Mouse (Mus musculus) hindbrain, embryonic 10.5 days (tissue): ENCODE measurements around the gene Lrrc18. TPM values are rescaled to one million over a fixed set of nuclear protein-coding genes. Genes with fewer than 3 reads are reported as not detected.

Experiments
- DNase-seq: peaks from one replicate; pipeline ENCODE4 v3.0.0-alpha.2; 2017; ENCODE audit warnings: low spot score
- H3K27ac ChIP-seq: fragments of 300-500 bp; sonication (generic); 2 replicates; pipeline ENCODE4 v1.5.1; 2016; ENCODE audit warnings: mild to moderate bottlenecking, moderate library complexity
- H3K27me3 ChIP-seq: fragments of 300-500 bp; sonication (generic); 2 replicates; pipeline ENCODE4 v1.6.1; 2016; ENCODE audit warnings: mild to moderate bottlenecking; ENCODE audit not compliant: poor library complexity, insufficient read depth, severe bottlenecking
- H3K36me3 ChIP-seq: fragments of 300-500 bp; sonication (generic); 2 replicates; pipeline ENCODE4 v1.6.1; 2016; ENCODE audit warnings: mild to moderate bottlenecking, moderate library complexity
- H3K4me1 ChIP-seq: fragments of 300-500 bp; sonication (generic); replicated peaks from 2 replicates; pipeline ENCODE4 v1.6.1; 2016; ENCODE audit warnings: mild to moderate bottlenecking
- H3K4me3 ChIP-seq: fragments of 300-500 bp; sonication (generic); 2 replicates; pipeline ENCODE4 v1.5.1; 2016; ENCODE audit warnings: mild to moderate bottlenecking, moderate library complexity
- H3K9me3 ChIP-seq: fragments of 300-500 bp; sonication (generic); 2 replicates; pipeline ENCODE4 v1.6.1; 2016; ENCODE audit warnings: mild to moderate bottlenecking, moderate library complexity
- WGBS: fragments of 180-500 bp; shearing (Covaris S2); methylation state at CpG from one replicate; pipeline ENCODE4 v1.1.7; 2016; 5-methylcytosine and 5-hydroxymethylcytosine counted together
- polyA plus RNA-seq: library from polyadenylated mRNA; unstranded; fragments of >200 nt; fragmentation: Nextera tagmentation; extraction: Ambion mirVana; gene quantifications from 2 replicates; pipeline ENCODE4 v1.2.1, GENCODE M21; 2016

Lrrc18 gene
- polyA plus RNA-seq, result 0.40 and 0.65 TPM in 2 replicates

DNA sequence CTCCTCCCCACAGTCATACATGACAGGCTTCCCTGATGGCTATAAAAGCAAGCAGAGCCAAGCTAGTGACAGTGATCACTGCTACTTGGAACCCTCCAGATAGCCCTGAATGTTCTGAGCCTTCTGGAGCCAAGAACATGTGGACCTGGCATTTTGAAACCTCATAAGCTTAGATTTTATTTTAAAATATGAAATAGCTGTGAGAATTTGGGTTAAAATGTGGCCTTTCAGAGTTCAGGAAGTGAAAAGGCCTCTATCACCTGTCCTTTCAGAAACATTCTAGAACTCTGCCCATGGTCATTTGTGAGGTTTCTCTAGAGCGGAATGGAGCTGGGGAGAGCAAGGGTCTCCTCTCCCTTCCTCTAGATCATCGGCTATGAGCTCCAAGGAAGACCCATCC, at the start of gene Lrrc18:
Lrrc18 (plus strand) TSS at position 301 of the 400 bp plus-strand sequence.
- Histone ChIP-seq H3K9me3 (no peaks in the 10 kb centered on the region), H3K27me3 (peaks cover 4% of the 10 kb centered on the region; the same call in 1 of the 2 replicates), H3K4me3 (no peak within 1 kb of the TSS), H3K27ac (no peak within 1 kb of the TSS), H3K36me3 (no peaks in the 10 kb centered on the region), H3K4me1 (peaks cover 16% of the 10 kb centered on the region)
- no peak for DNase-seq
- WGBS, result 89% methylated on average over 2 of the region's 2 CpGs

DNA sequence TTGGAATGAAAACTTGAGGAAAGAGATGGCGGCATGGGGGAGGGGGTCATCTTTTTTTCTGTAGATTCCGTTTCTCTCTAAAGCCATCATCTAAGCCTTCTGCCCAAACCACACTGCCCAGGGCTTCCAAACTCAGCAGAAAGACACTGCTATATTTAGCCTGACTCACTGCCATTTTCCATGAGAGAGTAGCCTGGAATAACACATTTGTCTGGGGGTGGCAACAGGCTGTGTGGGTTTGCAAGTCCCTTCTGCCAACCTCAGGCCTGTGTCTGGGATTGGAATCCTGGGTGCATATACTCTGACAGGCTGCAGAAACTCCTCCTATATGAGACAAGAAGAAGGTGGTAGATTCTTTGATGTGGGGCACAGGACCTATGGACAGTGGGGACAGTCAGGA, 43.7 kb upstream of the Lrrc18 start:
- Histone ChIP-seq H3K4me3 (no peak overlapping the region), H3K27me3 (no peaks in the 10 kb centered on the region), H3K9me3 (no peaks in the 10 kb centered on the region), H3K36me3 (no peaks in the 10 kb centered on the region), H3K4me1 (peaks cover 14% of the 10 kb centered on the region), H3K27ac (no peak overlapping the region)
- DNase-seq, result no peak
- WGBS, result 92% methylated on average over 2 of the region's 2 CpGs

DNA sequence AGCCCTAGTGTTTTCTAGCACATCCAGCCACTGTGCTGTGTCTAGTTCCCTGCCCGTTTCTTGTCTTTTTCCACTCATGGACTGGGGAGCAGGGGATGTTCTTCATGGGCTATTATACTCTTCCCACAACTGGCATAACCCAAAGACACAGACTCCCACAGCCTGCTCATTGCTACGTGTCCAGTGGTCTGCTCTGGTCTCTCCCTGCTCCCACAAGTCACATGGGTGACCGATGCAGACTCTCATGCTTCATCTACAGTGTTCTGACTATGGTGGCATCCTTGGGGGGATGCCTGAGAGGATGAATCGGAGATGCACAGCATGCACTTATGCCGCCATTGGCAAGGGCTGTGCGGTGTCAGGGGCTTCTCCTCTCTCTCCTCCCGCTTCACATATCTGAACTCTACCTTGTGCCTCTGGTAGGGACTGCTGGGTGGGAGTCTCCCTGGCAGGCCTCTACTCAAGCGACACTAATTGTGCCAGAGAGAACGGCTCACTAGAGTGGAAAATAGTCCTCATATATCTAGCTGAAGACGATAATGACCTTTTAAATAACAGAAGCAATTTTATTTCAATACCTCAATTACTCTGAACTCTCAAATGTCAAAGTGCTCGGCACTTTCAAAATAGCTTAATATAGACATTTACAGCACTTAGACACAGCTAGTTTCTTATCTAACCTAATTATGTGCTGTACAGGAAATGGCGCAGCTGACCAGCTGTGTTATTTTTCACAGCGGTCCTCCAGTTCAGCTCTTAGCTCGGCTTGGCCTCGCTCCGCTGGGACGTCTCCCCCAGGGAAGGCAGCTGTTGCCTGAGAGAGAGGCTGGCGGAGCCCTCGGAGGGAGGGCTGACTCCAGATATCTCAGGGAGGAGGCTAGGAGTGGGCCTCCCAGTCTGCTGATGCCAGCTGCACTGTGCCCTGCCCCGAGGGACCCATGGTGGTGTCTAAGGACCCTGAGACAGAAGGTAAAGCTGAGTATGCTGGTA, 40.6 kb upstream of the Lrrc18 start:
- H3K27ac ChIP-seq, result peak overlapping the region; percentile 51; the same call in 1 of the 2 replicates
- DNase-seq, result peak; percentile 24

DNA sequence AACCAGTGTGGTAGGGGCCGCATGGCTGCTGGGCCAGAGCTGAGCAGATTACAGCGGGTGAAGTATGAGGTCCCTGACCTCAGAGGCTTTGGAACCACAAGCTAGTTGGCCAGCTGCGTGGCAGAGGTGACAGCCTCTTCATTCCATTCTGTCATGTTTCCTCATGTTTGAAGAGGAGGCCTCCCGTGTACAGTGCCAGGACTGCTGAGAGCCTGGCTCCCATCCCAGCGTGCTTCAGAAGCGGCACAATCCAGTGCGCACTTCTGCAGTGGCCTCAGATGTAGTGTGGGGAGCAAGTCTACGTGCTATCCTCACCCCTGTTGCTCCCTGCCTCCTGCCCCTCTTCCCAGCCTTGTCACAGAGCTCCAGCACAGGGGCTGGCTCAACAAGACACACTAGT, 34.7 kb upstream of the Lrrc18 start:
- Histone ChIP-seq H3K27me3 (no peaks in the 10 kb centered on the region; the same call in 1 of the 2 replicates), H3K4me1 (peaks cover 36% of the 10 kb centered on the region), H3K27ac (0 out of 2 replicates have a peak overlapping the region, but pooled peaks have one; percentile 29), H3K9me3 (no peaks in the 10 kb centered on the region), H3K4me3 (no peak overlapping the region), H3K36me3 (no peaks in the 10 kb centered on the region)
- 81% methylated on average over 8 of the region's 8 CpGs for WGBS
- DNase-seq, result no peak

More for the DNA sequence above, 40.6 kb upstream of the Lrrc18 start:
- Histone ChIP-seq H3K4me3 (no peak overlapping the region), H3K27me3 (no peaks in the 10 kb centered on the region), H3K4me1 (peaks cover 26% of the 10 kb centered on the region), H3K36me3 (no peaks in the 10 kb centered on the region), H3K9me3 (no peaks in the 10 kb centered on the region)
- 66% methylated on average over 20 of the region's 20 CpGs for WGBS

DNA sequence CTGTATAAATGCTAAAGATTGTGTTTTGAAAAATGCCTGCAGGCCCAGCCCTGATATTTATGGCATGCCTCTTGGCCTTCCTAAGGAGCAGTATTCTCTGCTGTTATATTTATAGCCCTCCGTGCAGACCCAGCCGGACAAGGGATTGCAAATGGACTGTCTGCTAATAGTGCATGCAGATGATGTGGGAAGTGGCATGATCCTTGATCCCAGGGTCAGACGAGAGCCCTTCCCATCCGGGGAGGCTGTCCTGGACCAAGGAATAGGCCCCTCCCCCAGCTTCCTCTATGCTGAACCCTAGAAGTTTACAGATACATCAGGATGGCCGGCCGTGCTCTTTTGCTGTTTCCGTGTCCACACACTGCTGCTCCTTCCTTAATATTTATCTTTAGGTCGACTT, 32.5 kb upstream of the Lrrc18 start:
- H3K27me3 ChIP-seq, result no peaks in the 10 kb centered on the region; the same call in 1 of the 2 replicates
- no peak overlapping the region; the same call in 1 of the 2 replicates for H3K27ac ChIP-seq
- no peak overlapping the region for H3K4me3 ChIP-seq
- H3K9me3 ChIP-seq, result no peaks in the 10 kb centered on the region
- no peaks in the 10 kb centered on the region for H3K36me3 ChIP-seq
- H3K4me1 ChIP-seq, result peaks cover 32% of the 10 kb centered on the region; the same call in 1 of the 2 replicates
- no peak for DNase-seq
- 63% methylated on average over 8 of the region's 8 CpGs for WGBS

DNA sequence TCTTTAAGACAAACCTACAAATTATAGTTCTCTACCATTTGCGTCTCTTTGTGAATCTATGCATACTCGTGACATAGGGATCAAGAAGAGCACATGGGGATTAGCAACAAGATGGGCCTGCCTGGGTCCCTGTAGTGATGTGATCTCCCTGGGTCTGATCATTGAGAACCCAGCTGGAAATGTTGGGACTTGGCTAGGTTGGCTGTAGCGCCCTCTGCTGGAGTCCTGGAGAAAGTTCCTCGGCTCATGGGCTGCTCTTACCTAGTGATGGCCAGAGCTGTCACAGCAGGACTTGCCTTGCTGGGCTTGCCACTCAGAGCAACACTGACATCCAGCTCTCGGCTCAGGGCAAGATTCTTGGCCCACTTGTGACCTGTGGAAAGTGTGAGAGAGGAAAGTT, 30.7 kb upstream of the Lrrc18 start:
- no peaks in the 10 kb centered on the region for H3K36me3 ChIP-seq
- DNase-seq, result peak; percentile 73
- WGBS, result 40% methylated on average over 5 of the region's 5 CpGs
- H3K27me3 ChIP-seq, result no peaks in the 10 kb centered on the region; the same call in 1 of the 2 replicates
- no peaks in the 10 kb centered on the region for H3K9me3 ChIP-seq
- no peak overlapping the region for H3K4me3 ChIP-seq
- H3K27ac ChIP-seq, result no peak overlapping the region
- H3K4me1 ChIP-seq, result peaks cover 27% of the 10 kb centered on the region; the same call in 1 of the 2 replicates

DNA sequence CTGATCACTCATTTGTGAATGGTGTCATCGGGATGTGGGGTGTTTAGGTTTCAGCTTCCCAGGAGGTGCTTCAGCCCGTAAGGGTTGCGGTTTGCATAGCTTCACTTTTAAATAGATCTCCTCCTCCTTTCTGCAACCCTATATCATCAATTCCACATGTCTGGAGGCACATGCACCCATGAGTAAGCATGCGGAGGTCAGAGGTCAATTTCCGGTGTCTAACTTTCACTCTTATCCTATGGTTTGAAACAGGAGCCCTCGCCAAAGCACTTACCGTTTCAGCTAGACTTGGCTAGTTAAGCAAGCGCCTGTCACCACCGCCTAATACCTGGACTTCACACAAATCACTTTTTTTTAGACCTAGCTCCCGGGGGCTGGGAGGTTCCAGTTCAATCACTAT, 26.4 kb upstream of the Lrrc18 start:
- no peak overlapping the region for H3K4me3 ChIP-seq
- peak; percentile 17 for DNase-seq
- H3K27me3 ChIP-seq, result no peaks in the 10 kb centered on the region; the same call in 1 of the 2 replicates
- no peaks in the 10 kb centered on the region for H3K36me3 ChIP-seq
- H3K9me3 ChIP-seq, result no peaks in the 10 kb centered on the region
- H3K4me1 ChIP-seq, result 0 out of 2 replicates have a peak, but pooled peaks cover 16% of the 10 kb centered on the region
- 72% methylated on average over 10 of the region's 10 CpGs for WGBS
- no peak overlapping the region for H3K27ac ChIP-seq

DNA sequence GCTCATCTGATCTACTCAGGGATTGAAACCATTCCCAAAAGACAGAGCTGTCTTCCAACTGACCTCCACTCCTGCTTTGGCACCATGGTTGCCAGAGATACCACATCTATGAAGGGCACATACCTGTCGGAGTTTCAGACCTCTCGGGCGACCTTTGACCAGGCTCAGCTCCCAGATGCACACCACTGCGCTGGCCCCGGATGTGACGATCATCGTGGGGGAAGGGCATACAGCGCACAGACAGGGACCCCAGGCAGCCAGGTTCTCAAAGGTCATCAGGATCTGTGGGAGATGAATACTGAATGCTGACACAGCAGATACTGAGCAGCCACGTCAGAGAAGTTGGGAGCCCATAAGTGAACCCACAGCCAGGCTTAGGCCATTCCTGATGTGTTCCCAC, 20.5 kb upstream of the Lrrc18 start:
- 79% methylated on average over 9 of the region's 9 CpGs for WGBS

DNA sequence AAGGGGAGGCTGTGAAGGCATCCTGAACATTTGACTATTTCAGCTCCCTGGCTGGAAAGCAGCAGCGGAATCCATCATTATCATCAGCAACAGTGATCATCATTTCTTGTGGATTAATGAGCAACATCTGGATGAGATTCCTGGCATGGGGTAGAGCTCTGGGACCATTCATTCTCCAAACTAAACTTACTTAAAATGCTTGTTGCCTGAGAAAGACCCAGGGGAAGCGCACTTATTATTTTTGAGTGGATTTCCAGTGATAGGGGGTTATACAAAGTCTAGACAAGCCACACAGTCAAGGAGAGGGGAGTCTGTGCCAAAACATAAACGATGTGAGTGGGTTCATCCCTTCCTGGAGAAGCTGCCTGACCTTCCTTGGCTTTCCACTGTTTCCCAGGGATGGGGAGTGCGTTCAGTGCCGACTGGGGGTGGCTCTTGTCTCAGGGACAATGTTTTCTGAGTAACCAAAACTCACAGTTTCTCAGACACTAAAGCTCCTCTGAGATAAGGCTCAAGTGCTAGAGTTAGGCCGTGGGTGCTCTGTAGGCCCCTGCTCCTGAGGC, 6.9 kb upstream of the Lrrc18 start:
- DNase-seq, result no peak
- H3K36me3 ChIP-seq, result no peaks in the 10 kb centered on the region
- no peaks in the 10 kb centered on the region for H3K27me3 ChIP-seq
- H3K4me1 ChIP-seq, result no peaks in the 10 kb centered on the region
- WGBS, result 80% methylated on average over 6 of the region's 6 CpGs
- H3K9me3 ChIP-seq, result no peaks in the 10 kb centered on the region
- no peak overlapping the region for H3K27ac ChIP-seq
- H3K4me3 ChIP-seq, result no peak overlapping the region

More for the DNA sequence above, 20.5 kb upstream of the Lrrc18 start:
- Histone ChIP-seq H3K27ac (no peak overlapping the region), H3K4me3 (no peak overlapping the region), H3K27me3 (no peaks in the 10 kb centered on the region), H3K9me3 (no peaks in the 10 kb centered on the region), H3K4me1 (no peaks in the 10 kb centered on the region), H3K36me3 (no peaks in the 10 kb centered on the region)
- no peak for DNase-seq

DNA sequence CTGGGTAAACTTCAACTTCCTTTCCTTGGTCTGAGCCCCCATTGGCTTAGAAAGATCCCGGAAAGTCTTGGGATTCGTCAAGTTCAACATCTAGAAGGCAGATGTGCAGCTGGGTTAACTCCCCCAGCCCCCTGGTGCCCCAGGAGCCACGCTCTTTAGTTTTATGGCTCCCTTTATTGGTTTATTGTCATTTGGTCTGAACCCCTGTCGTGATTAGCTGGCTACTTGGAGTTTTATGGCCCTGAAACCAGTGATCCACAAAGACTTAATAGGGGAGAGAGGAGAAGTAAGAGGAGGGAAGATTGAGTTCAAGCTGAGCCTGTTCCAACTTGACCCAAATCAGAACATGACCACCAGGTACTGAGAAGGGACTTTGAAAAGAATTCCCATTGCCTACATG, 4.5 kb upstream of the Lrrc18 start:
- Histone ChIP-seq H3K27me3 (no peaks in the 10 kb centered on the region), H3K27ac (no peak overlapping the region), H3K36me3 (no peaks in the 10 kb centered on the region), H3K4me1 (no peaks in the 10 kb centered on the region), H3K4me3 (no peak overlapping the region), H3K9me3 (no peaks in the 10 kb centered on the region)
- 76% methylated on average over 4 of the region's 4 CpGs for WGBS
- DNase-seq, result no peak

DNA sequence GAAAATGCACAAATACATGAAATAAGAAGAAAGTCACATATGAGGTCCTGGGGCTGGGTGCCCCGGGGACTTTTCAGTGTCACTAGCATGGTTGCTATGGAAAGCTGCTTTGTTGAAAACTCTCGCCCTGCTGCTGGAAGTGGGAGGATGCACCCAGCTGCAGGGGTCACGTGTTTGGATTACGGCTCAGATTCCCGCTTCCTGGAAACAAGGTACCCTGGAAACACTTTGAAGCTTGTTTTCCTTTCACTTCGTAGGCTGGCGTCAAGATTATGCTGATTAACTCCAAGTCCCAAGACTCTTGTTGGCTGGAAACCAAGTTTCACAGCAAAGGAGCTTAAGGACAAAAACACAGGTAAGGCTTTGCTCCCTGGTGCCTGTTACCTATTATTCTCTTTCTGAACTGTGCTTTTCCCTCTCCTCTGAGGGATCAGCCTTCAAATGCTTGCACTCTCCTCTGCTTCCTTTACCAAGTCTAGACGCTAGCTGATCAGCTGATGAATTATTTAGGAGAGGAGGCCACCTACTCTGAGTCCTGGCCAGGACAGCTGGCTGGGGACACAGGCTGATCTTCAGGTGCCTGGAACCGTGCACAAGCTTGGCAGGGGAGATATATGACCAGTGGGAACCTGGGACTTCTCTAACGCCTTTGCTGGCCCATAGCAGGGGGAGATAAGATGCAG, 3.9 kb downstream of the Lrrc18 start:
- no peaks in the 10 kb centered on the region for H3K36me3 ChIP-seq
- H3K4me3 ChIP-seq, result peak overlapping the region; percentile 23
- H3K27me3 ChIP-seq, result peaks cover 4% of the 10 kb centered on the region; the same call in 1 of the 2 replicates
- H3K4me1 ChIP-seq, result peaks cover 26% of the 10 kb centered on the region
- no peaks in the 10 kb centered on the region for H3K9me3 ChIP-seq
- H3K27ac ChIP-seq, result peak overlapping the region; percentile 71
- peak; percentile 63 for DNase-seq
- 6% methylated on average over 10 of the region's 10 CpGs for WGBS

DNA sequence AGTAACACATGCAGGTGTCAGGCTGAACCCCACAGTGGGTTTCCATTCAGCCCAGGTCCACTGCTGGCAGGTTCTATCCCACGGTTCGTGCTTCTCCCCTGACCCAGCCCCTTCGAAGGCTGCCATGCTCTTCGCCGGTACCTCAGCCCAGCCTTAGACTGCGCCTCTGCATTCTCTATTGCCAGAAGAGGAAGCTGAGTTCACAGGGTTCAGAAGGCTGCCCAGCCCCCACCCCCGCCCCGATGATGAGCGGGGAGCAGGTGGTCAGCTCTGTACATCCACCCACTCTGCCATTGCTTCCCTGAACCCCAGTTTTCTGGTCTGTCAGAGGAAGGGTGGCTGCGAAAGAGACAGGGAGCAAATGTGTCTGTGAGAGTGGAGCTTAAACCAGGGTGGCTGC, 8.3 kb downstream of the Lrrc18 start:
- no peaks in the 10 kb centered on the region for H3K9me3 ChIP-seq
- peaks cover 4% of the 10 kb centered on the region; the same call in 1 of the 2 replicates for H3K27me3 ChIP-seq
- 28% methylated on average over 10 of the region's 10 CpGs for WGBS
- H3K36me3 ChIP-seq, result no peaks in the 10 kb centered on the region
- no peak overlapping the region for H3K4me3 ChIP-seq
- peaks cover 37% of the 10 kb centered on the region for H3K4me1 ChIP-seq
- H3K27ac ChIP-seq, result peak overlapping the region; percentile 75
- no peak for DNase-seq
